Mouse (Mus musculus): ENCODE measurements around the gene Siae.

DNA sequence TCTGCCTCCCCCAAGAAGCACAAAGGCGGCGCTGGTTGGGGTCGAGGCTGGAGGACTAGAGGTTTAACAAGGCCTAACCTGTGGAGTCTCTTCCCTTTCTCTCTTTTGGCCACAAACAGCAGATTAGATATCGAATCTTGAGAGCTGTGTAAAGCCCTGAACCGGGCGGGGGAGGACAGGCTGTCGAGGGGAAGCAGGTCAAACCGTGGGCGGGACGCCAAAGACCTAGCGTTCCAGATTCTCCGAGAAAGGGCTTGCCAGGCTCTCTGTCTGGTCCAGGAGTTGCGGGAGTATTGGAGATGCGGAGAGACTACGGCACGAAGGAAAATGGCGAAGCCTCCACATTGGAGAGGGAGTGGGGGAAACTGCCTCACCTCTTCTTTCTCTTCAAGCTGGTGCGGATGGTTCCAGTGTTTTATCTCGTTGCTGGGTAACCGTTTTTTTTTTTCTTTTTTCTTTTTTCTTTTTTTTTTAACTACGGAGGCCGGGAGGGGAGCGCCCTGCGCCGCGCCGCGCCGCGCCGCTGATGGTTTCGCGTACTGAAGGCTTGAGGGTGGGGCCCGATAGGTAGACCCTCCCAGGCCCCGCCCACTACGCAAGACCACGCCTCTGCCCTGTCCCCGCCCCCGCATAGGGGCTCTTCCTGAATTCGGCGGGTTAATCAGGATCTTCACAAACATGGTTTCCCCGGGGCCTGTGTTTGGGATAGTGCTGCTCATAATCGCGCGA, 57.8 kb downstream of the Siae start, which contains the start of gene Spa17:
- TF ChIP-seq POLR2A (IDR thresholded peaks at IDR 0.05; ENCODE audit: insufficient read depth, low read depth, low read length) (peak; percentile 57), CTCF (IDR thresholded peaks at IDR 0.05) (no peak), EP300 (IDR thresholded peaks at IDR 0.05; ENCODE audit: insufficient read depth, low read depth, low read length) (peak; percentile 36; the same call in 1 of the 2 replicates)

All from heart, adult 2 months (tissue).